Mouse (Mus musculus) skeletal muscle tissue, postnatal 0 days (tissue): ENCODE measurements around the gene Prps1l3. TPM values are rescaled to one million over a fixed set of nuclear protein-coding genes. Genes with fewer than 3 reads are reported as not detected.

Experiments used
- polyA plus RNA-seq: library from polyadenylated mRNA; unstranded; fragments of >200 nt; fragmentation: Nextera tagmentation; extraction: Ambion mirVana; gene quantifications from 2 replicates; pipeline ENCODE4 v1.2.1, GENCODE M21; 2015

The Prps1l3 gene
- polyA plus RNA-seq: 20.0 and 21.7 TPM in 2 replicates

GRCm38 (mm10) chr12:57230192-57230706, at the start of gene Prps1l3, which contains the start of gene Mipol1:
Gene Prps1l3, plus strand, starts transcription at chr12:57230412.
Gene Mipol1, plus strand, starts transcription at chr12:57230427.

GRCm38 (mm10) chr12:57197363-57198026, 32.7 kb upstream of the Prps1l3 start, which contains the start of gene Slc25a21:
Gene Slc25a21, minus strand, starts transcription at chr12:57197472.

Other genes starting within 250 kb of the Prps1l3 start
- 0.17 and 0.28 TPM in 2 replicates for gene Slc25a21, start 32.9 kb upstream of the Prps1l3 start, polyA plus RNA-seq
- 4.4 and 5.1 TPM in 2 replicates for gene Mipol1, start within 50 bp of the Prps1l3 start, polyA plus RNA-seq